Mouse (Mus musculus): ENCODE measurements around the gene March1.

DNA sequence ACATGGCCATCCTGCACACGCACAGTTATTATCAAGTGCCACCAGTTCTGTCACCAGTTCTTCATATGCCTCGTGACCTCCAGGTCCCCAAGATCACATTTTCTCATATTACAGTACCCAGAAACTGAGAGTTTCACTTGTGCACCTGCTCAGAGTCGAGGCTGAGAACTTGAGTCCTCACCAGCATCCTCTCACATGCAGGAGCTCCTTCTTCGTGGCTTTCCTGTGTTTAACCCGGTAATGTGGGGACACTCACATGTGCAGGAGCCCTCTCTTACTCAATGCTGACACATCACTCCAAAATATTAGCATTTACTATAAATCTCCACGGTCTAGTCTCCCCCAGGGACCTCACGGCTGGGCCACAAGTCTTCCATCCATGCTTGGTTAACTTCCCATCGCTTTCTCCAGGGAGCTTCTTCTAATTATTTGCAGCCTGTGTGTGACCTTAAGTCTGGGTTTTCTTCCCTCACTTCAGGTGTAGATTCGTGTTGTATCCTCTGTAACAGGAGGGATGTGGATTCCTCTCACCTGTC lies 792.4 kb downstream of the March1 start:
- no peak for TF ChIP-seq GATA1 (IDR thresholded peaks at IDR 0.05; ENCODE audit: borderline replicate concordance, low read length)
- TF ChIP-seq FLI1 (IDR thresholded peaks at IDR 0.05; ENCODE audit: low read length) = no peak

Measured in megakaryocyte, embryonic 14.5 days (primary cell).